Mouse (Mus musculus) cerebellum, postnatal 4 days (tissue): ENCODE results near the gene Tmem190.
"Not testable (repeated sequence)": the region's sequence is repeated elsewhere in the genome, so short reads cannot be mapped to it uniquely, and the experiment has no call there.

Source experiments
- DNase-seq, 2 experiments: peaks; one replicate each; pipeline ENCODE4 v3.0.0; 2022; ENCODE audit warnings: low spot score in 2 of 2, mixed read lengths in 1 of 2

Tmem190 gene

DNA sequence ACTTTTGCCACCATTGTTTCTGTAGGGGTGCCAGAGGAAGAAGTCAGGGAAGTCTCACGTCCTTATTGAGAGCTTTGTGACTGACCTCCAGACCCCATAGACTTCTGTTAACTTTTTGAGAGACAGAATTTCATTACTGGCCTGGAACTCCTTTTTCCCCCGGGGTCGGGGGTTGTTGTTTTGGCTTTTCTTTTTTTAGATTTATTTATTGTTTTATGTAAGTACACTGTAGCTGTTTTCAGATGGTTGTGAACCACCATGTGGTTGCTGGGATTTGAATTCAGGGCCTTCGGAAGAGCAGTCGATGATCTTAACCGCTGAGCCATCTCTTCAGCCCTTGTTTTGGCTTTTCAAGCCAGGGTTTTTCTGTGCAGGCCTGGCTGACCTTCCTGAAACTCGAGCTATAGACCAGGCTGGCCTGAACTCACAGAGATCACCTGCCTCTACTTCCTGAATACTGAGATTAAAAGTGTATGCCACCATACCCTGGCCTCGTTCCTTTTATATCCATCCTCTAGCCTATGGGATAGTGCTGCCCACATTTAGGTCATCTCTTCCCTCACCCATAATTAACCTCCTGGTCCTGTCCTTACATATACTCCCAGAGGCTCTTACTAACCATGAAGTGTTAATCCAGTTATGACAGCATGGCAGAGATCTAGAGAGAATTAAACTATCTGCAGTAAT, 30.5 kb downstream of the Tmem190 start:
- no peak for DNase-seq

DNA sequence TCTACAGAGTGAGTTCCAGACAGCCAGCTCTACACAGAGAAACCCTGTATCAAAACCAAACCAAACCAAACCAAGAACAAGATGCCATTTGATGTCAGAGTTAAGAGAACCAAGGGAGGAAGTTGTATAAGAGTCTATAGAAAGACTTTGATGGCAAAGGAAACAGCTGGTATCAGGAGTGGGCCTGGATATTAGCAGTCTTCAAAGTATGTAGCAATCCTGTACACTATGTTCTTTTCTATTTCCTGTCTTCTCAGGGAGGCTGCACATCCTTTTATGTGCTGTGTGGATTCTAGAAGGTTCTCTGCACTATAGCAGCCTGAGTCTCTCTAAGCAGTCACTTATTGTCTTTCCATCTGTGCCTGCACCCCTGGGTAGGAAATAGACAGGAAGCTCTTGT, 33.8 kb downstream of the Tmem190 start:
- DNase-seq, result no peak

DNA sequence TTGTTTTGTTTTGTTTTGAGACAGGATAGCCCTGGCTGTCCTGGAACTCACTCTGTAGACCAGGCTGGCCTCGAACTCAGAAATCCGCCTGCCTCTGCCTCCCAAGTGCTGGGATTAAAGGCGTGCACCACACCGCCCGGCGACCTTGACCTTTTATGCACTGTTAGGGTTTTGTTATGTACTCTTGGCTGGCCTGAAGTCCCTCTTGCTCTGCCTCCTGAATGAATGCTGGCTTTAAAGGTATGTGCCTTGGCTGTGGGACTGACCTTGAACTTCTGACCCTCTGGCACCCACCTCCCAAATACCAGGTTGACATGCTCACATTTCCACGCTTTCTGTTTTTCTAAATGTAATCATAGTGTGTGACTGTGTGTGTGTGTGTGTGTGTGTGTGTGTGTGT, 38.2 kb downstream of the Tmem190 start:
- not testable (repeated sequence) for DNase-seq

DNA sequence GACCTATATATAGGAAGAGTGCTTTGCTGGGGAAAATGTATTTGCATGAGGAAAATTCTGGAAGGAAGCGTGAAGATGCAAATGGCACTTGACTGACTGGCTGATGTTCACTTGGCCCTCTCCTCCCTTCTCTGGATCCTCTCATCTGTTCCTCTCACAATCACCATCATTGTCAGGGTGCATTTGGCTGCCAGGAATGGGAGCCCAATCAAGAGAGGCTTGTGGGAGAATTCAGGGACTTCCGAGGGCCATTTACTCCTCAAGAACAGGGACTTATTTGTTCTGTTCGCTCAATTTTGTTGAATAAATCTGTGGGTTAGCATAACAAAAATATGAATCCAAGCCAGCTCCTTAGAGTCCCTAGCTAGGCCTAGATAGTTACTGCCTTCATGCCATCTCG, 39.0 kb downstream of the Tmem190 start:
- no peak for DNase-seq

DNA sequence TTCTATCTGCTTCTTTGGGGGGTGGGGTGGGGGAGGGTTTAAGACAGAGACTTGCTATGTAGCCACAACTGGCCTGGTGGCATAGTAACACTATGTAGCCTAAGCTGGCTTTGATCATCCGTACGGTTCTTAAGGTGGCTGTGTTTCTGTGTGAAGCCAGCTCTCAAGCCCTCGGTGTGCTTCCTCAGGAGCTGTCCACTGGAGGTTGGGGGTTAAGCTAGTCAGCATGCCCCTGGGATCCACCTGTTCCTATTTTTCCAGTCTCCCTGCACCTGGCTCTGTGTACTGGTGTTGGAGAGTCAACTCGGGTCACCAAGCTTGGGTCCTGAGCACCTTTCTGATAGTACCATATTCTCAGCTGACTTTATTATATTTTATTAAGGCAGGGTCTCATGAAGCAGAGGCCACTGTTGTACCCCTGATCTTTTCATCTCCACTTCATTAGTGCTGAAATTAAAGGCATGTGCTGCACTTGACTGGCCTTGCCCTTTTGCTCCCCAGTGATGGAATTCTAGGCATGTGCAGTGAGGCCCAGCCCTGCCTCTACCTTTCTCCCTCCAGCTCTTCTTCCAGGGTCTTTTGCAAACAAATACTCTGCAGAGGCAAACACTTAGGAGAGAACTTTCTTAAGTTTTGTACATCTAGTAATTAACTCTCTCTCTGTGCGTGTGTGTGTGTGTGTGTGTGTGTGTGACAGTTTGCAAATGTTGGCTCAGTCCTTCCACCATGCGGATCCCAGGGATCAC, 39.6 kb downstream of the Tmem190 start:
- no peak for DNase-seq

DNA sequence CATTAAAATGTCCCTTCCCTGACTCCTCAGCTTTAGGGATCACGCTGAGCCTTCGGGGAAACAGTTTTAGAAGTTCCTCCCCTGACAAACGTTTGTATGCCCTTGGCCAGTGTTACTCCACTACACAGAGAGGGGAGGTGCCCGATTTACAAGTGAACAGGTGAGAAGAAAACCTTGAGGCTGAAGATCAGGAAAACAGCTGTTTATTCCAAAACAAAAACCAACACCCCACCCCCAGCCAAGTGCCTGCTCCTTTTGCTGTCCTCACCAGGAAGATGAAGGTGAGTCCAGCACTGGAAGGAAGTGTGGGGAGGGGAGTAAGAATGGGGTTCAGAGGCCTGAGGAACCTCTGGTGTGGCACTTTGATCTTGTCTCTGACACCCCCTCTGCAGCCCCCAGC, 42.6 kb downstream of the Tmem190 start:
- DNase-seq, result no peak

DNA sequence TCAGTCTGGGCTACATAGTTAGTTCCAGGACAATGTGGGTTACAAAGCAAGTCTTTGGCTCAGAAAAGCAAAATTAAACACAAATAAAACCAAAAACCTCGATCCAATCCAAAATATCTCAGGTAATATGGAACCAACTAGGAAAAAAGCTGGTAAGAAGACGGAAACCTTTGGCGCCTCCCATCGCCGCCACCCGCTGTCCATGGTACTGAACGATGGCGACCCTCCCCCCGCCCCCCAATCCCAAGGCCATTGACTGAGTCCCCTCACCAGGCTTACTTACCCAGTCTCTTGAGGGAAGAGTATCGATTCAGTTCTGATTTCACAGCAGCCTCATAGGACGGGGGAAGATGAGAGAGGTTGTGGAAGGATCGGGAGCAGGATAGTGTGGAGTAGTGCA, 47.7 kb downstream of the Tmem190 start:
- DNase-seq, result no peak
